Mouse (Mus musculus) gonadal fat pad, adult 2 months (tissue): ENCODE measurements around the gene Tbx15. TPM values are rescaled to one million over a fixed set of nuclear protein-coding genes. Genes with fewer than 3 reads are reported as not detected.

Experiments
- DNase-seq: peaks from one replicate; pipeline ENCODE4 v3.0.0-alpha.2; 2012; ENCODE audit warnings: low read depth
- polyA plus RNA-seq: library from polyadenylated mRNA; depleted of rRNA; stranded (reverse); fragments of >200 nt; gene quantifications from 2 replicates; pipeline ENCODE4 v1.2.3, GENCODE M21; 2012

Gene Tbx15
- polyA plus RNA-seq, 1 experiment: 0.19 TPM

DNA sequence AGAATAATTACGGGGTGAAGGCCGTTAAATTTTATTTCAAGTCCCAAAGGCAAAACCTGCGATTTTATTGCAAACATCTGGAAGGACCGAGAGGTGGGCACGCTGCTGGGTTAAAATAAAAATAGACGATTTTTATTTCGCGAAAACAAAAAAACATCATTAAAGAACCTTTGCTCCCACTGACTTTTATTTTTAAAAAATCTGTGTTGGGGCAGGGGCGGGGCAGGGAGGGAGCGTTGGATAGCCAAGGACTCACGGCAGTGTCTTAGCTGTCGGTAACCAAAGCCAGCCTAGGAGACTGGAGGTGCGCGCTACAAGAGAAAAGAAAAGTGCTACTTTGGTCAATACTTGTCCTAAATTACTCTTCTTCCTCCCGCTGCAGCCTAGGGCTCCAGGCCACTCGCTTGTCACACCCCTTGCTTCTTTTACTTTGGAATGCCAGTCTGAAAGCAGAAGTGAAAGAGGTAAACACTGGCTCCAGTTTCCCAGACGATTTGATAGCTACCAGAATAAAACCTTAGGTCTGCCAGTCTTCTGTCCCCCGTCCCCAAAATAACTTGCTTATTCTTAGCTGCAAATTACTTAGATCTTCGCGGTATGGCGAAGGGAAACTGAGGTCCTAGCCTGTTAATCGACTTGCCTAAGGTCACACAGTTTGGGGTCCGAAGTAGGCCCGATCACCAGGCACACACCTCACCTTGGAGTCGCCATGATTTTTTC lies 8.8 kb downstream of the Tbx15 start:
- no peak for DNase-seq

DNA sequence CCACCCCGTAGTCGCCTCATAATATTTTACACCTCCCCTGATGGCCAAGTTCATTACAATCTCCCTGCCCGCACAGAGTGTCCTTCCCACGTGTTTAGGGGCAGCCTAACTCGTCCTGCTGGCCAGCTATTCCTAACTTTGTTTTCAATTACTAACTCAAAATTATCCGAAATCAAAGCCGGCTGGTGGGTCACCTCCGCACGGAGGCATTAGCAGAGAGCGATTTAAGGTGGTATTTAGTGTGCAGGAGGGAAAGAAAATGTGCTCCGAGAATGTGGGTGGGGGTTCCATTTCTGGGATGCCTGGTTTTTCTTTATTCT lies 9.3 kb downstream of the Tbx15 start:
- no peak for DNase-seq

DNA sequence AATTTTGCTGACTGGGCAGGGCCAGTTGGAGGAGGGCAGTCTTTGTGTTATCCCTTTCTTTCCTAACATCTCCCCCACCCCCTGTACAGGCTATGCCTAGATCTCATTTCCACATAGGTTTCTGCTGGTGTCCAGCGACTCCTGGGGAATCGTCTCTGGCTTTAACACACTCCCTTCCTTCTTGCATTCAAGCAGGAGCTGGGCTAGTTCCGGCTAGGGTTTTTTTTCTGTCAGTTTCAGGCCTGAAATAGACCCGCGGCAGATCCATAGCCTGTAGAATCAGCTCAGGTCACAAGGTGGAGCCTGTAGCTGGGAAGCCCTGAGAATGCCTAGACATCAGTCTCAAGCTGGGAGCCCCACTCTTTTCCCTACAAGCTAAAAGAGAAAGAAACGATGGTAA lies 9.7 kb downstream of the Tbx15 start:
- DNase-seq: no peak

DNA sequence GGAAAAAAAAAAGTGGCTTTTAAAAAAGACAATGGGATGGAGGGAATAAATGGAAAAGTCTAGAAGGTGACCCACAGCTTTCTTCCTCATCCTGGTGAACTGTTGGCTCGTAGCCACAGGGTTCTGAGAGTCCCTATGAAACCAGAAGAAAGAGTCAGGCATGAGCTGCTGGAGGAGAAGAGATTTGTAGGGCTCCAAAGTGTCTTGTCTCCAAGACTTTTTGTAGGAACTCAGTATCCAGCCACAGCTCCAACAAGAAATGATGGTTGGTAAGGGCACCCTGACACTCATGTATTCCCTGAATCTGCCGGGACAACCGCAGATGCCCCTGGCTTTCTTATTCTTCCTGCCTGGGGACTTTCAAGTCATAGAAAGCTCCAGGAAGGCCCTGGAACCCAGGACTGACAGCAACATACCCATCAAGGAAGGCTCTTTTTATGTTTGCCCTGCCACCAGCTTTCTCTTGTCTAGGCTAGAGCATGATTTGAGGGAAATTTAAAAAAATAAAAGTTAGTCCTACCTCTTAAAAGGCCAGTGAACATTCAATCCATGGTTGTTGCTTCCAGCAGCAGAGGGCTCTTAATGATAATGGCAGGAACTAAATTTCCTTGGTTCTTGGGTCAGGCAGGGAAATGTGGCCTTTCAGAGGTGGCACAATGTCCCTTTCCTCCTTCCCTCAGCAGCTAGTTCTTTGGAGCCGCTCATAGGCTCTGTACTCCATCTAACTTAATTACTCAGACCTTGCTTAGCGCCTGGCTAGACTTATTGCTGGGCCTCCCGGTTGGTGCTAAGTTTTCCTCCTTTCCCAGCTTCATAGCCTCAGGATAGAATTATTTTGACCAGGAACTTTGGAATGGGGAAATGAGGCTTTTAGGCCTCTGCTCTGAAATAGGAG lies 11.3 kb downstream of the Tbx15 start:
- DNase-seq: no peak

DNA sequence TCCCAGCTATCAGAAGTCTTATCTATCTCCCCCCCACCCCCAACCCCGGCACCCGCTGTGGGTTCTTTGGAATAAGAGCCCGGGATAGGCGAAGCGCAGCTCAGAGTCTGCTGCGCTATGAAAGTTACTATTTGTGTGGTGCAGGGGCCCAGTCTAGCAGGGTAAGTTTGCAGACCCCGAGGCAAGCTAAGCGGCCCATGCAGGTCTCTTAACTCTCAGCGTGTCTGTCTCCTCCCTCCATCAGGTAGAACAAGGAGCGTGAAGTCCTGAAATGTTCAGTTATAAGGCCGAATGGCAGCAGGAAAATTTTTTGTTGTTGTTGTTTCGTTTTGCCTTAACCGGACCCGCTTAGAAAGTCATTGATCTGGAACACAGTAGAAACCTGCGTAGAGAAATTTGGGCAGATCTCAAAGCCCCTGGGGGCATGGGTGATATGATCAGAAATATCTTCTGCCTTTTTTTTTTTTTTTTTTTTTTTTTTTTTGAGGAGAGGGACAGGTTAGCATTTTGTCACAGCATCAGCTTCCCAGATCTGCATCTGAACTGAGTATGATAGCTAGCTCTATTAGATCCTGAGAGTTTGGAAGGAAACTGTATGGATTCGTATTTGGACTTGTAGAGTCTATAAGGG lies 12.4 kb downstream of the Tbx15 start:
- DNase-seq: no peak

DNA sequence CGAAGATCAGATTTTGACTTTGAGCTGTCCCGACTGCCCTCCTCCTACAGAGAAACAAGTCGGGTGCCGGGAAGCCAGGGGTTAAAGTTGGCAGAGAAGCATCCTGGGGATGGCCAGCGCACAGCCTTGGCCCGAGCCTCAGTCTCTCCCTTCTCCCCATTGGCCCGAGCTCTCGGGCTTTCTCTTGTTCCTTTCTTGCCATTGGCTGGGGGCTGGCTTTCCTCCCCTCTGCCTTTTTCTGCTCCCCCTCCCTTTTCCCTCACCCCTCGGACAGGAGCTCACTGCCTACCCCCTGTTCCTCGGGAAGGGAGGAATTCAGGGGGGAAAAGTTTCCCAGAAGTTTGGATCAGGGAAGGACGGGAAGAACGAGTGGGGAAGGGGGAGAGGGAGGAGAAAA lies 12.9 kb downstream of the Tbx15 start:
- no peak for DNase-seq

DNA sequence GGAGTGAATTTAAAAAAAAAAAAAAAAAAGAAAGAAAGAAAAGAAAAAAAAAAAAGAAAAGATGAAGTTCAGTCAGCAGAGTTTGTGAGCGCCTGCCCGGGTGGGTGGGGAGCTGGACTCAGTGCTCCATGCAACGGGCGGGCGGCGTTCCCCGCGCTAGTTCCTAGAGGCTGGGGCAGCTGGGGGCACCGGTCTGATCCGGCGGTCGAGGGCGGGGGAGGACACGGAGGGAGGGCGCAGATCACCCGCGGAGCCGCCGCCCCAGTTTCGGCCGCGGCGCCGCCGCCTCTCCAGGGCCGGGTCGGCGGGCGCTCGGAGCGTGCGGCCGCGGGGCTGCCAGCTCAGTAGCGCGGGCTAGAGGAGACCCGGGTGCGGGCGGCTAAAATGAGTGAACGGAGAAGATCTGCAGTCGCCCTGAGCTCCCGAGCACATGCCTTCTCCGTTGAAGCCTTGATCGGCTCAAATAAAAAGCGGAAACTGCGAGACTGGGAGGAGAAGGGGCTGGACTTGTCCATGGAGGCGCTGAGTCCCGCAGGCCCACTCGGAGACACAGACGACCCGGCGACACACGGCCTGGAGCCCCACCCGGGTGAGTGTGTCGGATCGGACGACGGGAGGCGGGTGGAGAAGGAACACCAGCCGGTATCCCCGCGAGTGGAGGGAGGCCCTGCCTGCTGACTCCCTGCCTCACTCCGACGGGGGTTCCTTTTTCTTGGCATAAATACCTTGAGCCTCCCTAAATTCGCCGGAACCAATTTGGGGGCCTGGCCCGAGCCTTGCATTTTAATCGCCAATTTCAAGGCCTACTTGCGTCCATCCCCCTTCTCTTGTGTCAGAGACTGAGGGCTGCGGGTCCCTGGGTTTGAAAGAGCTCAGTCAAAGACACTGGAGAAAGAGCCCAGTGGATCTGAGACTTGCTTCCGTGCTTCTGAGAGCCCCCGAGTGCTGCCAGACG lies 13.6 kb downstream of the Tbx15 start:
- no peak for DNase-seq

DNA sequence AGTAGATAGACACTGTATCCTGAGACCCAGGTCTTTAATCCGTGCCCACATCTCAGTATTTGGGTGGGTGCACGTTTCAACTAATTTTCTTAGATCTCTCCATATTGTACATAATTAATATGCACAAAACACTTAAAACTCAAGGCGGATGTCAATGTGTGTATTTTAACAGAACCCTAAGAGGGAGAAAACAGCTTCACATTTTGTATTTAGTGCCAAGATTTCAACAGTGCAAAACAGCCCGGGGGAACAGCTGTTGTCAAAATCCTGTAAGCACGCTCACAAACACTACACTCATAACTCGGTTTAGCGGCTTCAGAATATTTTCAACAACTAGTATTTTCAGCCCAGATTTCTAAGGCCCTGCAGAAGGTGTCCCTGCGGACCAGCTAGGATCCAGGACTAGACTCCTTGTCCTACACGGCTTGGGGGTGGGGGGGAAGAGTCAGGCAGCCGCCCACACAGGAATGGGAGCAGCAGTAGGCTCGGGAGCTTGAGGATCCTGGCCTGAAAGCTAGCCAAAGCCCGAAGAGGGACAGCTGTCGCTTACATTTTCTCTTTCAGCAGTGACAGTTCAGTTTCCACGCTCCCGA lies 14.5 kb downstream of the Tbx15 start:
- no peak for DNase-seq

DNA sequence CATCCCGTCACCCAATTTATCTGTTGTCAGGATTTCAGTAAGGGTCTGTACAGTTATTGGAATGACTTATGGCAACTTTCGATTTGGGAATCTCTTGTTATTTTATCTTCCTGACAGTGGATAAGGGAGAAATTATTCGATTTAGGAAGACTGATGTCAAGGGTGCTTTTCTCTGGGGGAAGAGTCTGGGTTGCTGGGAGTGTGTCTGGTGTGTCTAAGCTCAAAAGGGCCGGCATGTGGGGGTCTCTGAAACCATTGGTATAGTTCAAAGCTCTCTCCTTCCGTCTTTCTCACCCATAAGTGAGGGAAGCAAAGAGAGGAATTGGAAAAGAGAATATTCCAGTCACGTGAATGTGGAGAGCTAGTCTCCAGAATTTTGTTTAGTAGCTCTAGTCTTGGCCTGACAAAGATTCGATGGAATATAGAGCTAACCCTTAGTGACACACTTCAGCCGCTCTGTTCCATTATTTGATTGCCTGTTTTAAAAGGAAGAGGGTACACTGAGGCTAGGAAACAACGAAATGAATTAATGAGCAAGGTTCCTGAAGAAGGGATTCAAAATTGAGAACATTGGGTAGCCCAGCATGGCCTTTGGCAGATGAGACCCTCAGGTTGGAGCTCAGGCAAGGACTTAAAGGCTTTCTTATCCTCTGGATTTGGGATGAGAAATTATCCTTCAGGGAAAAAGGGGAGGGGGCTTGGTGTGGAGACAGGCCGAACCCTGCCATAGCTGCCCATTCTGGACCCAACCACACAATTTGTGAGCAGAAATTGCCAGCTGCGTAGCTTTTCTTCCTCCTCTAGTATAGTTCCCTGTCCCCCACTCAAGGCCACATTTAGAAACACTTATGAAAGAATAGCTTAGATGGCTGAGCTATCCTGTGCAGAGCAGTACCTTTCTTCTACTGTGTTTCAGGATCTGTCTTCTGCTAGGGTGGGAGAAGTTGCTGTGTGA lies 15.5 kb downstream of the Tbx15 start:
- no peak for DNase-seq

DNA sequence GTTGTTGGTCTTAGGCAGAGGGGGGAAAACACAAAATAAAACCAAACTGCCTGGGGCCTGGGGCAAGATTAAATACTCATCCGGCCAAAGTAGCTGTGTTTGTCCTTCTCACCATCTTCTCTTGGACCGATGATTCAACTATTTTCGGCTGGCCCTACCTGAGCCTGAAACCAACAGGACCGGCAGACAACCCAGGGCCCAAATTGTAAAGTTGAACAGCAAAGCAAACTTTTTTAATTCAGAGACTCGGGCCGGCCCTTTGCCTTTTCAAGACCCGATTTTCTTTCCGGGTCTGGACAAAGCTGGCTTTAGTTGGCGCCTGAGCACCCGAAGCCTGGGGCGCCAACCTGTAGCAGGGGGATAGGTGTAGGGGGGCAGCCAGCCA lies 16.2 kb downstream of the Tbx15 start:
- DNase-seq: no peak

DNA sequence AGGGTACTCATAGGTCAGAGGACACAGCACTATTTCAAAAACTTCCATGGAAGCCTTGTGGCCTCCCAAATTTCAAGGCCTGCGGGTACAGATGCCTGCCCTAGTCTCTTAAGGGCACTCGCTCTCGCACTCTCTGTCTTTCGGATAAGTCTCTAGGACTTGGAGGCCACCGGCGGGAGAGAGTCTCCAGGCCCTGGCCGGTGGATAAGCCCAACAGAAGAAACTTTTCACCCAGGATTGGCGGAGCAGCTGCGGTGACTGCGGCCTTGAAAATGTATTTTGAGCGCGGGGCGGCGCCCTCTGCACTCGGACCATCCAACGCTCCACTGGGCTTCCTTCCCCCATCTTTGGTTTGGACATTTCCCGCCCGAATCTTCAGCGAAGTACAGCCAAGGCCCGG lies 16.6 kb downstream of the Tbx15 start:
- no peak for DNase-seq

DNA sequence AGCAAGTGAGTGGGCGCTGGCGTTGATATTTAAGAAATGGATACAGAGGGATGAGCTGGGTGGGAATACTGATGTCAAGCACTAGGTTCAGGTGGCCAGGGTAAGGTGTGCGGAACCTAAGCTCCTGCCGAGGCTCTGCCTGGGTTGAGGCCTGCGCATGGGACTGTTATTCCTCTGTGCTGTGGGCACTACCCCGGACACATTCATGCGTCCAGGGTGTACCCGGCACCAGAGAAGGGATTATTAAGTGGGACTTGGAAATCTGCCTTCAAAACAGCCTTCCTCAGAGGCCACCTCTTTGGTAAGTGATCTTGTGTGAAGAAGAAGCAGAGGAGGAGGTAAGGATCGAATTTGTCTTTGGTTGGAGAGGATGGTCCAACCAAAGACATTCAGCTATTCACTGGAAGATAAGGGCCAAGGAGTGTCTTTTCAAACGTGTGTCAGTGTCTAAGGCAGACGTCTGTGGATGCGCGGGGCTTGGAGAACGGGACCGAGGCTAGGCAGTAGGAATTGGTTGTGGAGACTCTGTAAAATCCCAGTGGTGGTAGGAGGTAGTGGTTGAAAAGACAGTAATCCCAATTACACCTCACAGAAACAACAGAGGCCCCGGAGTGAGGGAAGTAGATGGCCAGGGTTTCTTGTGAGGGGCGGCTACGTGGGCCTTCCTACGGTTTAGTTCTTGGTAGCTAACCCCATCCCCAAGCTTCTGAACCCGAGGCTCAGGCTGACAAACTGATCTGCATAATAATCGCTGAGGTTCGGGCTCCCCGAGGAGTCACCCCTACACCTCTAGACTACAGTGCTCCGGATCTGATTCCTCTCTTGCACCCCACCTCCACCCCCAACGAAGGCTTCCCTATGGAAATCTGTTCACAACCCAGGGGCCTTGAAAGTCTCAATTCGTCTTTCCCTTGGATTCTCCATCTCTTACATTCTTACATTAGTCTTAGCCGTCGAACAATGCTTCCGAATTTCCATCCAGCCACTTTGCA lies 17.7 kb downstream of the Tbx15 start:
- no peak for DNase-seq

DNA sequence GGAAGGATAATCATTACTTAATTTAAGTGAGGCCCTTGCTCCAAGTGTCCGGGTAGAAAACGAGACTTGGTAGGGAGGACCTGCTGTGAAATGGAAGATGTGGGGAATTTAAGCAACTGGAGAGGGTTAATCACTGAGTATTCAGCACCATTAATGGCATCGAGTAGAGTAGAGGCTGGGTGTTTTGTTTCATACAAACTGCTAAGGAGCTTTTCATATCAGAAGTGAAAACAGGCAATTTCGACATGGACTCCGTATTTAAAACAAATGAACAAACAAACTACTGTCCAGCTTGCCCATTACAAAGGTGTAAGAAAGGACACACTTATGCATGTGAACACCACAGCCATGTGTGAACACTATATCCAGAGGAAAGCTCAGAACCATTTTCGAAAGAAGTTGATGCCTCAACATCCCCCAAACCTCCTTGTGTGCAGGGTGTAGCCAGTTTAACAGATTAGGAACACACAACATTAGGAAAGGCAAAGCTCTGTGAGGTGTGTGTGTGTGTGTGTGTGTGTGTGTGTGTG lies 19.6 kb downstream of the Tbx15 start:
- no peak for DNase-seq

DNA sequence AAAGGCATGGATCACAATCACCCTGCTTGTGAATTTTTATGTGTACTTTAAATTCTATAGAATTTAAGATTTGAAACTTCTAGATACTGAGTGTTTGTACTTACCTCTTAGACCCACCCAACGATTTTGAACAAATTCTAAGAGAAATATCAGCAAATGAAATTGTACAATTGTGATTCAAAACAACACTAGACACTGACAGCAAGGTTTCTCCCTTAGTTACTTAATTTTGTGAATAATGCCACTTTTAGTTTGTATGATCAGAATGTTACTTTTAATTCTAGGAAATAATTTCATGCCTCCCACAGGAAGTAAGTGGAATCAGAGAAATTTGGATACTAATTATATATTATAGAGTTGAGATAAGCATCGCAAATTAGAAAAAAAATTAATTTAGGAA lies 20.2 kb downstream of the Tbx15 start:
- DNase-seq: no peak

DNA sequence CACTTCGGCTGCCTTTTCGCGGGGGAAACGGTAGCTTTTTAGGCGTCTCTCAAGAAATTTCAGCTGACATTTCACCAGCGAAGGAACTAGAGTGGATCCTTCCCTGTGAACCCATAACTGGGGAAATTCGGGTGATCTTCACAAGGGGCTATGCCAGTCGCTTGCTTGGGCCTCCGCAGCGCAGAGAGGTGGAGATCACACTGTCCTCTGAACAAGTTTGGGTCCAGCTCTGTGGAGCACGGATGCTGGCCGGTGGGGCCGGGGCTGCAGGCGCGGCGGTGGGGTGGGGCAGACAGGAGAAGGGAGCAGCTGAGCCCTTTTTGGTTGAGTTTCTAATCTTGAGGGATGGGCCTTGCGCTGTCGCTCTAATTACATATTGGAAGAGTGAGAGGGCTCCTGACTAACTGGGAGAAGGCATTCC lies 21.2 kb downstream of the Tbx15 start:
- DNase-seq: no peak

DNA sequence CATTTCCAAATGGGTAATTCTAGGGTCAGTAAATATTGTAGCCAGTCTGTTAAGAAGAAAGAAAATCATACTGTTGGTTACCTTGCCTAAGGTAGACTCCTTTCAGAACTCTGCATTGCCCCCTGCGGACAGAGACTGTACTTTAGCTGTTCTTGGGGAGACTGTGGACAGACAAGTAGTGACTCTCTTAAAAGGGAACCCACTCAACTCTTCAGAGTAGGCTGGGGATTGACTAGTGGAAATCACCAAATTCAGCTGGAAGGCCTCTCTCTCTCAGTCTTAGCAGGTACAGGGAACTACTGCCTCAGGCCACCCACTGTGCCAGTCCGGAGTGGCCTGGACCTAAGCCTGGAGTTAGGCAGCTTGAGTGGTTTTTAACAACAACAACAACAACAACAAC lies 21.8 kb downstream of the Tbx15 start:
- DNase-seq: no peak

DNA sequence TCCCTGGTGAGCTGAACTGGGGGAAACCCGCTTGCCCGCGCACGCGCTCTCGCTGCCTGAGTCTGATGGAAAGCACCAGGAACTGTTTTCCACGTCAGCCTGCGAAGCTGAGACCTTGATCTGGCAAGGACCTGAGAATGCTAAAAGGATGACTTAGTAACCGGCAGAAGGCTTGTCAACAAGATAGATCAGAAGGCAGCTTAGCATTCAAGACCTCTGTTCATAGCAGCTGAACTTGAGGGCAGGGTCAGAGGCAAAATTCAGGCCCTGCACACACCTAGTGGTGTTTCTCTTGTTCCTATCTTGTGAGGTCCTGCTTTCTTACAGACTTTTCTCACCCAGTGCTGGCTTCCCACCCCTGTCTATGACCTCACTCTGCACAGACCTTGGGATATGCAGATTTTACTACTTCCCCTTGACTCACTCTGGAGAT lies 23.3 kb downstream of the Tbx15 start:
- no peak for DNase-seq

DNA sequence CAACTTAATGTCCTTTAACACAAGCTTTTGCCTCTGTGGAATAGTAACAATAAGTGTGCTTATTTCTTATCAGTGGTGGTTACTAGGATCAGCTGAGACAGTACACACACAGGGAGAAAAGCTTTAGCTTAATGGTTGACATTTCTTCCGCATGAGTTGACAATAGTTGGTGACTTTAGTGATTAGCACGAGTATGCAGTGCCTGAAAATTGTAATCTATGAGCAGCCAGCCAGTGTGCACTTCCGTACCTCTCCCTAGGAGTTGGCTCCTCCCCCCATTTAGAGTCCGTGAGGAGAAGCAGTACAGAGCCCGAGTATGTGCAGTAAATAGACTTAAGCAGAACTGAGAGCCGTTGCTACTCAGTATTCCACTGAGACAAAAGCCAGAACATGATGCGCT lies 24.5 kb downstream of the Tbx15 start:
- DNase-seq: no peak
